Mouse (Mus musculus) cerebellum, adult 8-10 months (tissue): ENCODE results near the gene Cwc27.

Source experiments
- DNase-seq: peaks from one replicate; pipeline ENCODE4 v3.0.0; 2022

The Cwc27 gene

DNA sequence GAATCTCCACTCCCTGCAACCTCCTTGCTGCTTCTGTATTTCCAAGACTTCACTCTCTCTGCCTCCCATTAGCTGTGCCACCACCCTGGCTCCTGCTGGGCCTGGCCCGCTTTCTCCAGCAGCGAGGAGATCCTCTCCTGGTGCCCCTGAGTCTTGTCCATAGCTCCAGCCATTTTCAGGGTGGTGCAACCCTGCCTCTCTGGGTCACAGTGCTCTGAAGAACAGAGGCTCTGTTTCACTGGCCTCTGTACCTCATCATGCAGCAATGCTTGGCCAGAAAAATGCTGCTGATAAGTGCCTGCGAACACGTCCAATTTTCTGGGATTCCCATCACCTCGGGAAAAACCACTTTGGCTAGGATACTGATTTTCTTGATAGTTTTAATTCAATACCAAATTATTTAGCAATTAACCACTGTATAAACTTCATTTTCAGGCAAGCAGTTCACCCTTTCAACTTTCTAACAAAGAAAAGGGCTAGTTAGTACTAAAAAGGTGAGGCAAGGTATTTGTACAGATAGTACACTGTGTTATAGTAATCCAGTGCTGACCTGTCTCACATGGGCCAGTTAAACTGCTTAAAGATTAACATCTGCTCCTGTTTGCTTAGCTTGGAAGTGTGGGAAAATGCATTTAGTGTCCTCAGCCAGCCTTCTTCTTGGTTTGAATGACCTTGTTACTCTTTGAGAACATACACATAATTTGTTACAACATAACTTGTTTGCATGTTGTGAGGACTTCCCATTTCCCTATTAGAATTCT lies 176.1 kb downstream of the Cwc27 start:
- no peak for DNase-seq

DNA sequence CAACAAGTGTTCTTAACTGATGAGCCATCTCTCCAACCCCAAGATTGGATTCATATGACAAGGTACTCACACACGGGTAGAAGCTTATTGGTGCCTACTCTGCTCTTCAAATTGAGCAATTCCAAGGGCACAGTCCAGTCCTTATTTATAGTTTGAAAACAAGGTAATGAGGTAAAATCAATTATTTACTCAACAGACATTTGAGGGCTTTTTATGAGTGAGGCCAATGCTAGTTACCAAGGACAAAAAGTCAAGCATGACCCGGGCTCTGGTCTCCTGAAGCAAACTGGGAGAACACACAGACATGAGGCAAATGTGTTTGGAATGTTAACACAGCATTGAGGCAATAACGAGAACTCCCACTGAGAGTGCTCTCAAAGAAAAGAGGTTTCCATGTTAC lies 178.0 kb downstream of the Cwc27 start:
- DNase-seq = no peak

DNA sequence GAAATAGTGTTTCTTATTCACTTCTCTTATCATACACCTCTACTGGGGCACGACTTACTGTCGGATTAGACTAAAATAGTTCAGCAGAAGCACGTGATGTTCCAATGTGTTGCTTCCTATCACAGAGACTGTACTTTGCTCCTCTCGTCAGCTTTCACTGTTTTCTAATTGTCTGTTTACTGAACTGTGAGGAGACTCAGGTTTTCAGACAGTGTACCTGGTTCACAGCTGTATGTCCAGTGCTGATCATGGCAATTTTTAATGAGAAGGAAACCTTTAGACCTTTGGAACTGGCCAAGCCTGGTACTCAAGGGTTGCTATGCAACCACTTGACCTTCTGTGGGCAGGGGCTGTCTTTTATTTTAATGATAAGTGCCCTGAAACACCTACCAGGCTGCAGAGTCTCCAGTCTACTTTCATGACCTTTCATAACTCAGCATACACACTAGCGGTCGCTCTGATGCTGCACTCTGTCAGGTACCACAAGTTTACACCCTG lies 180.9 kb downstream of the Cwc27 start:
- no peak for DNase-seq

DNA sequence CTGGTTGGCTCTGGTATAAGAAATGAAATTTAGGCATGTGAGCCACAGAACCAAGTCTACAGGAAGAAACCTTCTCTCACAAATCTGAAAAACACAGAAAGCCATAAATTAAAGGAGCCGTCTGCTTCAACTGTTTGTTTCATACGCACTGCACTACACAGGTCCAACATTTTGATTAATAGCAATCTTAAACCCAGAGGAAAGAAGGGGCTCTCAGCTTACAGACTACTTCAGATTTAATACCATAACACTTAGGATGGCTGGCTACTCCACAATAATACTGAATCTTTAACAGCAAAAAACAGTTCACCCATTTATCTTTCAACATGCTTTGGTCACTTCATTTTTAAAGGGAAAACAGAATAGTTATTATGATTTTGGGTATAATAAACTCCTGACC lies 182.2 kb downstream of the Cwc27 start:
- no peak for DNase-seq

DNA sequence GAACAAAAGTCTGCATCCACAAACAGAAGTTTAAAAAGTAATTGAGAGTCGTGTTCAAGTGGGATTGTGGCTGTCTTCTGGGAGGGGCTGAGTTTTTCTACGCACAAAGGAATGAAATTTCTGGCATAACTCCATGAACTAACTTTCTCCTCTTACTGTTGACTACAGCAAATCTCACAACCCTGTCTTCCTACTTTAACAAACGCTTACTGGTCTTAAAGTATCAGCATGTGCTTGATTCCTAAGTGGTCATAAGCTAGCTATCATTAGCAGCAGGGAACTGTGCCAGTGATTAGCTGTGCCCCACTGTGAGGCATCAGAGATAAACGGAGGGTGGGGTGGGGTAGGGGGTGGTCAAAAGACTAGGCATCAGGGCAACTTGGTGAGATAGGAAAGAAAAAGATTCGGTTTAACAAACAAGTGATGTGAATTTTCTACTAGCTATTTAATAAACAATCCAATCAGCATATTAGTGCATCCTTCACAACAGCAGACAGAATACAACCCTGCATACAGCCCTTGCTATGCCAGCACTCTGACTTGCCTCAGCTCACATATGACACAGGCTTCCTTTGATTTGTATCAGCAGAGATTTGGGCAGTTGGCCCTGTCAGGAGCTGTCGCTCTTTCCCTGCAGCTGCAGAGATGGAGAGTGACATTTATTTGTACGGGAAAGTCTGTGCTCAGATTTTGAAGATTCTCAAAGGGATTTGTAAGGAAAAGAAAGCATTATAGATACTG lies 184.3 kb downstream of the Cwc27 start:
- DNase-seq = no peak

DNA sequence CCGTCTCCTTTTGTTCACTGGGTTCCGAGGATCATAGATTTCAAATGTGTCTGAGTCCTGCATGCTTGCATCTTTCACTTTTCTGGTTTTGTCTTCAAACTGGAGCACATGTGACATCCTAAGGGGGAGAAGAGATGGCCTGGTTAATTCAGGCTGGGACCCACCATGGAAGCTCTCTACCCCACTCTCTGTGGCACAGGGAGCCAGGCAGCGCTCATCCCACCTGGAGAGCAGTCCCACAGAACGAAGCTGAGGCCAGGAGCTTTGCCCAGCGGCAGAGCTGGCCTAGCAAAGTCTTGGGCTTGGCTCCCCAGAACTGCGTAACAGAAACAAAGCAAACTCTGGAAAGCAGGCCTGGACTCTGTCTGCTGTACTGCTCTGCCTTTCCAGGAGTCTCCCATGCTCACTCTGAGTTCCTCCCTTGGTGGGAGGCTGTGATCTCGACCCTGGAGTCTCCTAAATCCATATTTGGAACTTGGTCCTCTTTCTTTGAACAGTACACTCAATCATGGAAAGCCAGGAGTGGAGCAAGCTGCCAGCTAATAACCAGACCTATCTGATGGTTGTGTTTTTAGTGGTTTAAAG lies 185.2 kb downstream of the Cwc27 start:
- DNase-seq = no peak

DNA sequence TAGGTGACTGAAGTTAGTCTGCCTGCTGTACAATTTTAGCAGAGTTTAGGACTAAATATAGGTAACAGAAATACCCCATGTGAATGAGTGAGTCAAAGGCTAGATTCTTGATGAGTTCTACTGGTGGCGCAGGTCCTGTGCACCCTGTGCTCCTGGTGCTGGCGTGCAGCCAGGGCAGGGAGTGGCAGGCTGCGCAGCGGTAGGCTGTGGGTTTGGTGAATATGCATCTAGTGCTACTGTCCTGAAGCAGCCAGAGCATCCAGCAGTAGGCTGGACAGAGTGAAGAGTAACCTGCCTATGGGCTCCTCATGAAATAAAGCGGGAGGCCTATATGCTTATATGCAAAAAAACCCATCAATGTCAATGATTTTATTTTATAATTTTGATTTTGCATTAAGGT lies 186.1 kb downstream of the Cwc27 start:
- no peak for DNase-seq

DNA sequence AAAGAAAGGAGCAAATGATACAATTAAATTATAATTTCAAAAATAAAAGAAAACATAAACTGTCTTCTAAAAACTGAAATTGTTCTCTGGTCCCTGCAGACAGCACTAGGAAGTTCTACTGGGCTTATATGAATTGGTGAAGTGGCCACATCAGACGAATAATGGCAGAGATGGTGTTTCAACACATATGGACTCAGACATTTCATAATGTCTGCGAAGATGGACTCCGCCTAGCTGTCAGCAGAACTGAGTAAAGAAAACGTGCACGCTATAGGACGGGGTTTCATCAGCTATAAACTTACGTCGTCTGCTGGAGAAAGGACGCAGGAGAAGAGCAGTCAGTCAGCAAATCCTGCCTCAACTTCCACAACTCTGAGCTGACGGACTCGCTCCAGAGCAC lies 187.3 kb downstream of the Cwc27 start:
- DNase-seq = no peak

DNA sequence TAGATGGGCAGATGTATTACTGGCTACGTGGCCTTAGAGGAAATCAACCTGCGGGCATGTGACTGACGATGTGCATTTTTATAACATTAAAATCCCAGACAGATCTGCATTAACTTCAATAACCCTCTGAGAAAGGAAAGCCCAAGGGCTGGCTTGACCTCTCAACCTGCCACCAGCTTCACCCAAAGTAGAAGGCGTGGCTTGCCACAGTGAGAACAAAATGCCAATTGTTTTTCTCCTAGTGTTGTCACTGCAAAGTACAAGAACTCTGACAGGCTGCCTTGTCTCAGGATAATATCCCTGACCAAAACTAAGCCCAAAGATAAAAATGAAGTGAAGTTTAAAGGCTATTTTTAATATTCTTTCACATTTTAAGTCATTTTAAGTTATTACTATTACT lies 188.9 kb downstream of the Cwc27 start:
- no peak for DNase-seq

DNA sequence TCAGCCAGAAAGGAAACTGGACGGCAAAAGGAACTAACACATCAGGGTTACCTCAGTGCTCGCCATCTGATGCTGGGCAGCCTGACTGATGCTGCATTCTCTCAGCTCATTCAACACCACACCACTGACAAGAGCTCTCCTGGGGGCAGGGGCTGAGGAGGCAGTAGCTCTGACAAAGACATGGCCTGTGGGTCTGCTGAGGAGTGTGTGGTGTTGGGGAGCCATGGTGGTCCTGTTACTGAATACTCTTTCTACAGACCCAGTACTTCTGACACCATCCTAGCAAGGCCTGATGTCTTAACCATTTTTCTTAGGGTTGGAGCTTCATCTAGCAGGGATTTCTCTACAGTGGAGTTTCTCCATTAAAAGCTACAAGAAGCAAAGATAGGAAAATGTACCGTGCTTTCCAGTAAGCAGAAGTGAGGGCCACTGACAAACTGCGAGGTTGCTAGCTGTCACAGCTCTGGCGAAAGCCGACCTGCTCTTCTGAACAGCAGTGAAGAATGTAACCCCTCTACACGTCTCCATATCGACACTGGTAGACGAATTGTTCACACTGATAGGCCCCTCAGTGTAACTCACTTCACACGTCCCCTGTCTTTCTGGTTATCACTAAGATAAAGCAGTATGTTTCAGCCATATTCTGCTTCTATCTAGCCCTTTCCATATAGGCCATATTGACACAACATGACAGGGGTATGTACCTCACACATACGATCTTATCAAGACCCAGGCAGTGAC lies 189.6 kb downstream of the Cwc27 start:
- DNase-seq = no peak

DNA sequence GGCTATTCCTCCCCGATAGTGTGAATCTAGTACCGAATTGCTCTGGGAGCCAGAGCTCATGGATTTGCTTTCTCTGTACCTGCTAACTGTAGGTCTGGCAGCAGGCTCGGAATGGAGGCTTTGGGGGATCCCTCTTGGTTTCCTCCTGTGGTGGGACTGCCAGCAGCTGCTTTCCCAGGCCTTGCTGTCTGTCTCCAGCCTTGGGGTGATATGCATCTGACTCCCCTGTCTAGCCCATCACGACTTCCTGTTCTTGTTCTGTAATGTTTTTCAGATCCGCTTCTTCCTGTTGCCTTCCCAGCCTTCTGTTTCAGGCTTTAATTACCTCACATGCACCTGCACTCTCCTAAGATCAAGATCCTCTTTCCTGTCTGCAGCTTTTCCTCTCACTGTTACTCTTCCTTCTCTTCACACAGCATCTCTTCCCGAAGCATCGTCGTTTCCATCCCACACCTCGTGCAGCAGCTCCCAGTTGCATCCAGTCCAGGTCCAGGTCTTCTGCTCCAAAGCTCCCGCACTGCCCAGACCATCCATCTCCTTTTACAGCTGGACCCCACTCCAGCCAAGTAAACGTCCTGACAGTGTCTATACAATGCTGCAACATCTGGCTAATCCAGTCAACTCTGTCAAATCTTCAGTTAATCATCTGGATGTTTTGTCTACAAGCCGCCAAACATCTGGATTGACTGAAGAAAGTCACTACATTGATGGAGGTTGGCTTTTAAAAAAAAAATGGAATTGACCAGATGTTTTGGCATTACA lies 193.6 kb downstream of the Cwc27 start:
- DNase-seq = no peak

DNA sequence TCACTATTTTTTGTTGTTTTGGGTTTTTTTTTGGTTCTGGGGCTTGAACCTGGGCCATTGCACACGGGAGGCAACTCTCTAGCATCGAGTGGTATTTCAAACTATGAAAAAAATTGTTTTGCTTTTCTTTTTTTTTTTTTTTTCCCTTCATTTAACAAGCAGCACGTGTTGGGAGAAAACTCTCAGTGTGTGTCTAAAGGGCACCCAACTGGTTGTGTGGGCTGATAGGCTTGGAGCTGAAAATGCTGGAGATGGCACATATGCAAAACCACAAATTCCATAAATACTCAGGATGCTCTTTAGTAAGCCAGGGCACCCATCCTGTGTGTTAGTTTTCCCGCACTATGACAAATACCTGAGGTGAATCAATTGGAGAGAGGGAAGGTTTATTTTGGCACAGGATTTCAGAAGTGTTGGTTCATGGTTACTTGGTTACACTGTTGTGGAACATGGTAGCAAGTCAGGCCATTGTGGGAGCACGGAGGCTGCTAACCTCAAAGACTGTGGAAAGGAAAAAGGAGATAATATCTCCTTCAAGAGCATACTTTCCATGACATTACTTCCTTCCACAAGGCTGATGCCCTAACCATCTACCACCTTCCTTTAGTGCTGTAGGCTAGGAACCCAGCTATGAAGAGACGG lies 194.7 kb downstream of the Cwc27 start:
- no peak for DNase-seq

DNA sequence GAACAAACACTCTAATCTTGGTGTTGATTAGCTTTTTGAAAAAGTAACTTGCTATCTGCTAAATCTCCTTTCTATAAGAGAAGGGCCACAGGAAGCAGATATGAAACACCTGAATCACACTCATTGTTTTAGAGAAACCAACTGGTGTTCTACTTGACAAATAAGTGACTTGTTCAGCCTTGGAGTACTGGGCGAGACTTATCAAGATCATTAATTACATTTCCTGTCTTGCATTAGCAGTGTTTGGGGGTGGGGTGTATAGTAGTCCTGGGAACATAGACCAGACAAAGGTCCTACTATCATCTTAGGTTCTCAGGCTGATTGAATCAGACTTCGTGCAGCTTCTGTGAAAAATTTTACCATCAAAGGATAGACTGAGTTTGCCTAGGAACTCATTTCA lies 196.5 kb downstream of the Cwc27 start:
- no peak for DNase-seq

DNA sequence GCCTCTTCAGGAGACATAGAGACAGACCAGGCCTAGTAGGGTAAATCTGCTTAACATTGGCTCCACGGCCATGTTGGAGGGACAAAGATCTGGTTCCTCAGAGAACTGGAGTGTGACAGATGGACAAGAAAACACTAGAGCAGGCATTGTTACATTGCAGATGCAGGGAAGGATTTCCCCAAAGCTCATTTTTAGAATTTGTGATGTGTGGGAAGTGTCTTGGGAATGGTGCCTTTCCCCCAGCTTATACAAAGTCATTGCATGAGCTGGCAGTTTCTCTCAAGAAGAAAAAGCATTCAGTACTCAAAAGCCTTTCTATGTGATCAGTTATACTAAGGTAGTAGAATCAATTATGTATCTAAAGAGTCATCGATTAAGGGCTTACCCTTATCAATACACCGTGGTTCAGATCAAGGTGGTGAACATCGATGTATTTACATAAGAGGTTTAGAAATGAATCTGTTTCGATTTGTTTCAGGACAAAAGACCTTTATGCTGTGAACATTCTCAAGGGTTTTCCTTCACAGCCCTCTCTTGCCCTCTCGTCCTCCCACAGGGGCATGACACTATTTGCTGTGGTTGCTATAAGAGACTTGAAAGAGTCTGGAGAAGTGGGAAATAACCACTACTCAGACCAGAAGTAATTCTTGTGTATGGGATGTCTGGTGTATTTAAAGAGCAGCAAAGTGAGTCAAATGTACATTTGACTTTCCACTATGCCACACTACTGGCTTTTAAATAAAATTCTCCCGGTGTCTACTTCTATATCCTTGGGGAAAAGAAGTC lies 197.2 kb downstream of the Cwc27 start:
- no peak for DNase-seq

DNA sequence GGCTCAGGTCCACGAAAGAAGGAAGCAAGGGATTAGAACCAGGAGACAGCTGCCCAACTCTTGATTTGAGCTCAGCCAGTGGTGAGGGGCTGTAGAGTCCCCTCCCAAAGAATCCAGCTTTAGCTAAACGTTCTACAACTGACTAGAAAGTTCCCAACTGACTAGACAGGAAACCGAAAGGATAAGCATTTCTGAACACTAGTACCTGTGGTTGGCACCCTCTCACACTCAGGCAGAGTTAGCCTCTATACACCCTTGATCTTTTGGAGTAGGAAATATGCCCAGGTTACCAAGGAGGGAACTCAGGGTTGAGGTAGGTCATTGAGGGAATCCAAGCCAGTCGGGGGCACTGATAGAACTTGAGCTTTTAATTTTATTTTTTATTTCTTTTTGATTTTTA lies 199.7 kb downstream of the Cwc27 start:
- DNase-seq = no peak

DNA sequence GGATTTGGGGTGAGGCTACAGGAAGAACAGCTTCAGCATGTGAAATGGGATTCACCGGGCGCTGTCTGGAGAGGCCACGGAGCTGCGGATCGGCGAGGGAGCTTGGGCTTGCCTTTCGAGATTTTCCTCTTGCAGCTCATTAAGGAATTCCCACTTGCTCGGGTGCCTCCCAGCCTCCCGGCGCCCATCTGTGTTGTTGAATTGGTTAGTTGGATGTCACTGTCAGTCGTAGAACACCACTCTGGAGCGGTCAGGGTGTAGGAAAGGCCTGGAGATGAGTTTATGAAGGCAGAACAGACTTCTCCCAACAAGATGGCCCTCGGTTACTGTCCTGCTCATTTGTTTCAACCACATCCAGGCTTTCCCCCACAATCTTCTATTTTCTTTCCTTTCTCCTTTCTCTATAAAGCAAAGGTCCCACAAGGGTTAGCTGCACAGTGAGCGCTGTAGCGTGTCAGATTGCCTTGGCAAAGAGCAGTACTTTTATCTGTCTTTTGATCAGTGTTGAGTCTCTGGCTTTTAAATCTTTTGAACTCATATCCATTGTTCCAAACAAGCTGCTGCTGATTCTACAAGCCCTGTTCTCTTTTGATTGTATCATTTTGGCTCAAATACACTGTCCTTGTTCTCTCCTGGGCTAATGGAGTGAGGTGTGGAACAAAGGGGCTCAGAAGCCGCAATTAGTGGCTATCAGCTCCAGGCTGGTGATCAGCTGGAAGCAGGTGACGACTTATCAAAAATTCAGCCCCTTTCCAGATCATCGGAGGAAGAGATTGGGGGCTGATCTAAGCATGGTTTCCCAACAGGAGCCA lies 200.7 kb downstream of the Cwc27 start:
- DNase-seq = no peak

DNA sequence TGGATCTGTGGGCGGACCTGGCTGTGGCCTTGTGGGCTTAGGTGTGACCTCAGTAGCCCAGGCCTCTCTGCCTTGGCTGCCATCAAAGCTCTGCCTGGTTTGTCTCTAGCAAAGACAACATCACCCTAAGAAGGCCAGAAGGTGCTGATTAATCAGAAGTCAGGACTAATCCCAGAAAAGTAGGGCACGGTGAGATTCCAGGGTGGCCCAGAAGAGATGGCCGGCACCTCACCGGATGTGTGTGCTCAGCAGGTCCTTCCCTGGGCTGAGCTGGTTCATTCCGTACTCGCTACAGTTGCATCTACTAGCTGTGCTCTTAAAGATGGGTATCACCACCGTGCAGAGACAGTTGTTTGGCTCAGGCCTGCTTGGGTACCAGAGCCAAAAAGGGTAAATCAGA lies 201.8 kb downstream of the Cwc27 start:
- no peak for DNase-seq

DNA sequence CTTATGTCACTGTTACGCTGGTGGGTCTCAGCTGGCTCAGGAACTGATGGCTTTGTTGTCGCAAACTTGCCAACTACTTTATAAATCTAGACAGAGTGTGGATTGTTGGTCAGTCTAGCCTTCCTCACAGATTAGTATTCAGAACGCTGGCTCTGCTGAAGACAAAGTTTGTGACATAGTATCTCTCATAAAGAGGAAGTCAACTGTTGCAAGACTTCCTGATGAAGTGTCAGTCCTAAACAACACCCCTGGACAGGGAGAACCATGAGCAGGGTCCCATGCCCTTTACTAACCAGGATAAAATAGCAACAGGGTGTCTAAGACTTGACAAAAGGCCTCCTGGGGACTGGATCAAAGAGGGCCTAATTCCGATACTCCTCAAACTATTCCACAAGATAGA lies 205.6 kb downstream of the Cwc27 start:
- no peak for DNase-seq

DNA sequence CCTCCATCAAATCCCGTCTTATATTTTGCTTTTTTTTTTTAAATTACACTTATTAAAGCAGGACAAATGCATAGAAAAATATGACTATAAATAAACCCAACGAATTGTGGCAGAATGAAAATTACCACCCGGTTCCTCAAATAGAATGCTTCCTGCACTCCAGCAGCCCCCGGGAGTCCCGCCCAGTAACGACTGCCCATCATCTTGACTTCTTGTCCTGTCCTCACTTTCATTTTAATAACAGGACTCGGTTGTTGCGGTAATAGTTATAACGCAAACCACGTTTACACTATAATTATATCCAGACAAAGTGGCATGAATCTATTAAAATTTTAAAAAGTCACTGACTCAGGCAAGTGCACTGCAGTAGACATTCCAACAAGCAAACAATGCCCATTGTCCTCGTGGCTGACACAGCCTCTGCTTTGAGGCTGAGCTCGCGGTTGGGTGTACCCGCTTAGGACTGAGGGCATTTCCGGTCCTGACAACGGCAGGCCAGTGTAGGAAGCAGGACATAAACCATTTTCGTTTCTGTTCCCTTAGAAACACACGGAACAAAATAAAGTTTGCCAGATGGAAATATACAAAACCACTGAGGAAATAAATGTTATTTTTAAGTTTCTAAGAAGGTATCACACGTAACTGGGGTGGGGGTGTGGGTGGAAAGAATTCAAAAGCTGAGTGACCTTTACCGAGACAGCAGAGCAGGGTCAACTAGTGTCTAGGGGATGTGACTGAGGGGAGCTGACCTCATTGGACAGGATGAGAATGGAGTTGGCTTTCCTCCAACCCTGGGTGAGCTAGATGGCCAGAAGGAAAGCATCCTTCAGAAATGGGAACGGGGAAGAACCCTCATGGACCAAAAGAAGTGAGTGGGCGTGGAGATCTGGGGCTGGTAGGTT lies 206.5 kb downstream of the Cwc27 start:
- no peak for DNase-seq
